Mouse (Mus musculus) lung, embryonic 14.5 days (tissue): Measurements from ENCODE around the gene Defb19. TPM values are rescaled to one million over a fixed set of nuclear protein-coding genes. Genes with fewer than 3 reads are reported as not detected.

ENCODE experiments used
- ATAC-seq: fragments of 200-750 bp; cut with Nextera tagmentation; 2 replicates; pipeline ENCODE4 v1.8.0; 2017; ENCODE audit warnings: mild to moderate bottlenecking, moderate TSS enrichment, moderate library complexity; ENCODE audit not compliant: insufficient read depth
- DNase-seq: peaks from one replicate; pipeline ENCODE4 v3.0.0-alpha.2; 2015
- H3K27ac ChIP-seq: fragments of 300-500 bp; sonication (generic); 2 replicates; pipeline ENCODE4 v1.5.1; 2014; ENCODE audit warnings: low read depth, mild to moderate bottlenecking, moderate library complexity
- H3K27me3 ChIP-seq: fragments of 300-500 bp; sonication (generic); 2 replicates; pipeline ENCODE4 v1.6.1; 2014; ENCODE audit warnings: low read length, control low read depth; ENCODE audit not compliant: insufficient read depth
- H3K36me3 ChIP-seq: fragments of 300-500 bp; sonication (generic); 2 replicates; pipeline ENCODE4 v1.6.1; 2014; ENCODE audit warnings: control low read depth; ENCODE audit not compliant: insufficient read depth
- H3K4me1 ChIP-seq: fragments of 300-500 bp; sonication (generic); 2 replicates; pipeline ENCODE4 v1.6.1; 2014; ENCODE audit warnings: antibody characterized with exemption, control low read depth; ENCODE audit not compliant: insufficient read depth
- H3K4me2 ChIP-seq: fragments of 300-500 bp; sonication (generic); 2 replicates; pipeline ENCODE4 v1.6.1; 2014; ENCODE audit warnings: mild to moderate bottlenecking
- H3K4me3 ChIP-seq: fragments of 300-500 bp; sonication (generic); 2 replicates; pipeline ENCODE4 v1.5.1; 2014; ENCODE audit warnings: low read depth, low read length
- H3K9ac ChIP-seq: fragments of 300-500 bp; sonication (generic); 2 replicates; pipeline ENCODE4 v1.6.1; 2014
- H3K9me3 ChIP-seq: fragments of 300-500 bp; sonication (generic); 2 replicates; pipeline ENCODE4 v1.6.1; 2016; ENCODE audit warnings: low read depth, low read length, control low read depth
- CTCF ChIP-seq: IDR thresholded peaks from 2 replicates; pipeline ENCODE4 v1.5.1; 2016; ENCODE audit warnings: antibody characterized with exemption, low read depth
- WGBS: fragments of 180-500 bp; shearing (Covaris S2); extraction: QIAGEN DNeasy Blood & Tissue Kit; methylation state at CpG from one replicate; pipeline ENCODE4 v1.1.7; 2014; 5-methylcytosine and 5-hydroxymethylcytosine counted together
- polyA plus RNA-seq: library from polyadenylated mRNA; unstranded; fragments of >200 nt; fragmentation: Nextera tagmentation; extraction: Ambion mirVana; gene quantifications from 2 replicates; pipeline ENCODE4 v1.2.1, GENCODE M21; 2014

The Defb19 gene
- polyA plus RNA-seq = not detected in 2 replicates

DNA sequence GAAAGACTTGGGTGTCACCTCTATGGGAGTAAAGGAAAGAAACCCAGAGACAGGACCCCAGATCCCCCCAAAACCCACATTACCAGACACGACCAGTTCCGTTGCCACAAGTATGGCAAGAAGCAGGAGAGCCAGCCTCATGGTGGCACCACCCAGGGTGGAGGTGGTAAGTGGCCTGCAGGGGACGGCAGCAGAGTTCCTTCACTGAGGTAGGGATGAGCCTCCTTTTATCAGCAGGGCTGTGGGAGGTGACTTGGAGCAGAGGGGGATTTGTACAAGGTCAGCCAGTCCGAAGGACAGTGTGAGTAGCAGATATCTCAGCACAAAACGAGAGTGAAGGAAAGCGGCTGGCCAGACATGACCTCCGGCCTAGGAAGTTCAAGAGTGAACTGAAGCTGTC lies at the start of gene Defb19:
Gene Defb19, minus strand, starts transcription at position 206 of the 400 bp plus-strand sequence.
- DNase-seq = no peak

DNA sequence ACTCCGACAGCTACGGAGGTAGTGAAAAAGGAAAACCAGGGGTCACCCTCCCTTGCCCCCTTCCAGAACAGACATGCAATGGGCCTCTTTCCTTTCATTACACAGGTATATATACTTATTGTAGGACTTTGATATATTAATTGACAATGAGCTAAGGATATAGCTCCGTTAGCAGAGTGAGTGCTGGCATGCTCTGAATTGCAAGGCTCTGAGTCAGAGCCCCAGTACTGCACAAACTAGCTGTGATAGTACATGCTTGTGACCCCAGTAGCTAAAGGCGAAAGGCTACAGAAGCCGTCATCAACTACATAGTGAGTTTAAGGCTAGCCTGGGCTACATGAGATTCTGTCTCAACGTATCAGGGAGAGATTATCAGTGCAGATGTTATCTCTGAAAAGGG lies 49.8 kb upstream of the Defb19 start:
- ATAC-seq = no peak
- Histone ChIP-seq H3K9ac (no peak overlapping the region), H3K4me1 (no peaks in the 10 kb centered on the region), H3K9me3 (no peaks in the 10 kb centered on the region), H3K36me3 (no peaks in the 10 kb centered on the region), H3K27ac (no peak overlapping the region), H3K4me2 (no peak overlapping the region), H3K27me3 (peaks cover 34% of the 10 kb centered on the region), H3K4me3 (no peak overlapping the region)
- DNase-seq = no peak
- TF ChIP-seq CTCF = no peak
- WGBS = 72% methylated on average over 6 of the region's 6 CpGs

More for the DNA sequence above, at the start of gene Defb19:
- Histone ChIP-seq H3K9ac (no peak within 1 kb of the TSS), H3K36me3 (no peaks in the 10 kb centered on the region), H3K4me1 (no peaks in the 10 kb centered on the region), H3K9me3 (no peaks in the 10 kb centered on the region), H3K4me3 (no peak within 1 kb of the TSS), H3K4me2 (no peak within 1 kb of the TSS), H3K27ac (no peak within 1 kb of the TSS), H3K27me3 (no peaks in the 10 kb centered on the region)
- no peak for TF ChIP-seq CTCF
- WGBS = 49% methylated on average over 7 of the region's 7 CpGs
- no peak for ATAC-seq

DNA sequence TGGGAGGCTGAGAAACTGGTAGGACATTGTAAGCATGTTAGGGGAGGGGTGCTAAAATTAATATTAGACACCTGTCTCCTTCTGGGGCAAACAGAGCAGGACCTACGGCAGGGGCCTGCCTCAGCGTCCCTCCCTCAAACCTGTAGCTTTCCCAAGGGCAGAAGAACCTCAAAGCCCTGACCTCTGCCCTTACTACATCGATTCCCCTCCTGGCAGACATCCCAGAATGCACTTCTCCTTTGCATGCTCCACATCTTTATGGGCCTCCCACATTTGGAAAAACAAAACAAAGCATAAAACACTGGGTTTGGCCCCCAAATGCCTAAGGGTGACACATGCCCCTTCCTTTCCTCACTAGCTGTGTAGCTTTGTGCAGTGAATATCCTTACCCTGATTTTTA lies 49.1 kb upstream of the Defb19 start:
- H3K4me1 ChIP-seq = no peaks in the 10 kb centered on the region
- no peak for DNase-seq
- H3K4me3 ChIP-seq = no peak overlapping the region
- no peak overlapping the region for H3K4me2 ChIP-seq
- ATAC-seq = no peak
- no peak overlapping the region for H3K27ac ChIP-seq
- TF ChIP-seq CTCF = no peak
- H3K27me3 ChIP-seq = peaks cover 34% of the 10 kb centered on the region
- no peaks in the 10 kb centered on the region for H3K36me3 ChIP-seq
- no peaks in the 10 kb centered on the region for H3K9me3 ChIP-seq
- 39% methylated on average over 3 of the region's 3 CpGs for WGBS
- no peak overlapping the region for H3K9ac ChIP-seq

DNA sequence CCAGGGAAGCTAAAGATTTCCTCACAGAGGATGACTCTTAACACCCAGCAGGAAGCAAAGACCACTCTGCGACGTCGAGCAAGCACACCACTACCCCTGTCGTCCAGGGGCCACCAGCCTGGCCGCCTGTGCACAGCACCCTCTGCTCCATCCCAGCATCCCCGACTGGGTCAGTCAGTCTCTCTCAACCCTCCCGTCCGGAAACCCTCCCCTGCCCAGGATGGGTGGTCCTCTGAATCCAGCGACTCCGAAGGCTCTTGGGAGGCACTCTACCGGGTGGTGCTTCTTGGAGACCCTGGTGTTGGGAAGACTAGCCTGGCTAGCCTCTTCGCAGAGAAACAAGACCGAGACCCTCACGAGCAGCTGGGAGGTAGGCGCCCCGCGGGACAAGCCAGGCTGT lies 48.0 kb upstream of the Defb19 start:
- Histone ChIP-seq H3K4me2 (peak overlapping the region; percentile 83; the same call in 1 of the 2 replicates), H3K27me3 (peaks cover 34% of the 10 kb centered on the region), H3K9ac (no peak overlapping the region; the same call in 1 of the 2 replicates), H3K36me3 (no peaks in the 10 kb centered on the region), H3K4me1 (no peaks in the 10 kb centered on the region), H3K9me3 (no peaks in the 10 kb centered on the region), H3K27ac (no peak overlapping the region), H3K4me3 (peak overlapping the region; percentile 51; the same call in 1 of the 2 replicates)
- 45% methylated on average over 17 of the region's 17 CpGs for WGBS
- no peak for TF ChIP-seq CTCF
- DNase-seq (no peak), ATAC-seq (no peak)

DNA sequence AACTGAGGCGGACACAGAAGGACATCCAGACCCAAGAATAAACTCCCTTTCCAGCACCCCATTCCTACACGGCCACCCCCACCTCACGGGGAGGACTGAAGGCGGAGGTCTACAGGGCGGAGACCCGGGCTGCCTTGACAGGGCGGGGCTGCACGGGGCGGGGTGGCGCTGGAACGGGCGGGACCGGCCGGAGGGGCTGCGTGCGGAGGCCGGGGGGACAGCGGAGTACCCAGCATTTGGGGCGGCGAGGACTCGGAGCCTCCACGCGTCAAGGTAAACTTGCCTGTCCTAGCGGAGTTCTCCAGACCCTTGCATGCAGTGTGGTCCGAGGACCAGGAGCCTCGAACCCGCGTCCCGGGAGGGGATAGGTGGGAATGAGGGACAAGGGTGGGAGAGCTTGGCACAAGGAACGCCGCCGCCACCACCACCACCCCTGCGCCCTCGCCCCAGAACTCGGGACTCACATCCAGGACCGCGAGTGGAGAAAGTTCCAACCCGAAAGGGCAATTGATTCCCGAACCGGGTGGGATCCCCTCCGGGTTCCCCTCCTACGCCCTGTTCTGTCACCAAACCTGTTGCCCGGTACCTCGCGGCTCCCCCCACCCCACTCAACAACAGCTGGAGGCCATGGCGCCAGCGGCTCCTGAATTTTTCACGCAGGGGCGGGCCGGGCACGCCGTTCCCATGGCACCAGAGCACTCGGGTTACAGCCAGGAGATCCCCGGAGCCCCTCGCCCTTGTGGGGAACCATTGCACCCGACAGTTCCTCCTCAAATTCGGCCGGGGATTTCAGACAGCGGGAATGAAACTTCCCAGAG lies 46.9 kb upstream of the Defb19 start, which contains the start of gene Rem1:
Gene Rem1, plus strand, starts transcription at position 178 of the 818 bp plus-strand sequence.
- peak within 1 kb of the TSS; percentile 59 for H3K9ac ChIP-seq
- H3K27ac ChIP-seq = 0 out of 2 replicates have a peak within 1 kb of the TSS, but pooled peaks have one; percentile 4
- H3K27me3 ChIP-seq = peaks cover 34% of the 10 kb centered on the region
- no peaks in the 10 kb centered on the region for H3K36me3 ChIP-seq
- peak within 1 kb of the TSS; percentile 83 for H3K4me2 ChIP-seq
- TF ChIP-seq CTCF = no peak
- ATAC-seq (peak; percentile 73), DNase-seq (peak; percentile 46)
- H3K4me1 ChIP-seq = no peaks in the 10 kb centered on the region
- H3K9me3 ChIP-seq = no peaks in the 10 kb centered on the region
- H3K4me3 ChIP-seq = peak within 1 kb of the TSS; percentile 51
- 1% methylated on average over 56 of the region's 59 CpGs for WGBS

DNA sequence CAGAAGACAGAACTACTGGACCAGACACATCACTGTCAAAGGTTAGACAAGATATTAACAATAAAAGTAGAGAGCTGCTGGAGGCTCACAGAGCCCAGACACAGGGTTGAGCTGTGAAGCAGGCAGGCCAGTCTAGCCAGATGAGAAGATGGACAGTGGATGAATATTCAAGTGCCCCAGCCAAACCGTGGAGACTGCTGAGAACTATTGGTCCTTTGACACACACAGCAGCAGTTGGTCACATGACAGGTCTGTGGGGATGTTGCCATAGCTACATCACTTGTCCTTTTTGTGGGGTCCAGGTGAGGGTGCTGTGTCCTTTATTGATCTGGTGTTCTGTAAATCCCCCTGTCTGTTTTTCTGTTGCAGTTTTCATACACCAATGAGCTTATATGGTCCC lies 45.1 kb upstream of the Defb19 start:
- ATAC-seq (no peak), DNase-seq (no peak)
- H3K36me3 ChIP-seq = no peaks in the 10 kb centered on the region
- H3K4me1 ChIP-seq = no peaks in the 10 kb centered on the region
- WGBS = 19% methylated on average over 1 of the region's 1 CpGs
- no peaks in the 10 kb centered on the region for H3K9me3 ChIP-seq
- peaks cover 34% of the 10 kb centered on the region for H3K27me3 ChIP-seq
- no peak overlapping the region for H3K4me3 ChIP-seq
- no peak overlapping the region for H3K4me2 ChIP-seq
- no peak for TF ChIP-seq CTCF
- H3K9ac ChIP-seq = no peak overlapping the region
- H3K27ac ChIP-seq = no peak overlapping the region

DNA sequence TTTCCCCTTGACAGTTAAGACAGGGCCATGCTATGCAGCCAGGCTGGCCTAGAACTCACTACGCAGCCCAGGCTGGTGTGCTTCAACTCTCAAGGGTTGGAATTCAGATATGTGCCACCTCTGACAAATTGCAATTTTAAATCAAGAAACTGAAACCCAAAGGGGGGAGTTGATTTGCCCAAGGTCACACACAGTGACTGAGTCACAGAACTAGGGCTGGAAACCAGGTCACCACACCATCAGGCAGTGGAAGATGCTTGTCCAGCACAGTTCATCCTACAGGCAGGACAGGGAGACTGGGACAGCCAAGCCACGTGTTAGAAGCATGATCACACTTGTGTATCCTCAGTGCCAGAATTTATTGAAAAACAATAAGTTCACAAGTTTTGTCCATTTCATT lies 44.5 kb upstream of the Defb19 start:
- WGBS = 80% methylated on average over 2 of the region's 2 CpGs
- no peaks in the 10 kb centered on the region for H3K4me1 ChIP-seq
- ATAC-seq (no peak), DNase-seq (no peak)
- H3K4me2 ChIP-seq = no peak overlapping the region
- H3K9ac ChIP-seq = no peak overlapping the region
- H3K36me3 ChIP-seq = no peaks in the 10 kb centered on the region
- no peak for TF ChIP-seq CTCF
- no peaks in the 10 kb centered on the region for H3K9me3 ChIP-seq
- H3K27ac ChIP-seq = no peak overlapping the region
- H3K4me3 ChIP-seq = no peak overlapping the region
- H3K27me3 ChIP-seq = peaks cover 34% of the 10 kb centered on the region
